11 mouse cellular contexts compared by ENCODE assay signal in the genomic region with DNA sequence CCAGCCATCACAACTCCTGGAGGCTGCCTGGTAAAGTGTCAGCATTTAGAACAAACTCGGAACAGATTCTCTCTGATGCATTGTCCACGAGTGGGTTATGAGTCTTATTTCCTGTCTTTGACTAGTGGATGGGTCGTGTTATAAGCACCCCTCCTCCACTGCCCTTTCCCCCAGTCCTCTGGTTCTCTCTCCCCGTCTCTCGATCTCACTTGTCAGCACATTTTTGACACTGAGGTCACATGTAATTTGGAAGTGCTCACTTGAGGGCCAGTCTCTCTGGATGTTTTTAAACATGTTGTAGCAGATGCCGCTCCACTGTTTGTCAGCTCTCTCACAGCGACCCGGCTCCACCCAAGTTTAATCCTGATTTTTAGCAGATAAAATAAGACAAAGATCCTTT.
A peak's percentile ranks its signal among the peaks of the same experiment; 100 is the strongest.
DNase-seq lines count a peak whose midpoint lies in the region; ATAC-seq lines count a peak whose summit lies in the region.
"Had no signal": no experiment of that assay in that cellular context is flagged by ENCODE, and none has a peak within 500 bp of the region (broad histone marks: within the 10 kb centered on the region; RNA-seq: fewer than 3 reads in every experiment).

No protein-coding gene starts in this region.

- no peak overlapping the region for H3K4me2 ChIP-seq in midbrain, embryonic 11.5 days
- no peak overlapping the region for H3K4me2 ChIP-seq in midbrain, embryonic 15.5 days
- H3K4me2 ChIP-seq in heart, embryonic 13.5 days: peak overlapping the region; percentile 27; the same call in 1 of the 2 replicates
- H3K4me2 ChIP-seq: liver, embryonic 11.5 days had no signal

- DNase-seq in adrenal gland, adult (ENCODE audit: inconsistent age in 2 of 2, low spot score in 1 of 2): peak; percentile 26 to 60
- no peak for DNase-seq in adrenal gland, adult 18-20 months (ENCODE audit: low spot score in 2 of 2)
- DNase-seq in midbrain, embryonic 11.5 days (ENCODE audit: low spot score, missing footprints): peak; percentile 60
- DNase-seq in lung, postnatal 10 days: peak; percentile 83
- no peak for DNase-seq in gastrocnemius, postnatal 4 days (ENCODE audit: low spot score in 2 of 2)
- no peak for DNase-seq in frontal cortex, postnatal 14 days (ENCODE audit: low spot score in 2 of 2)
- DNase-seq: cerebellum, postnatal 10 days had no signal

- no peak overlapping the region for H3K27ac ChIP-seq in midbrain, embryonic 11.5 days (ENCODE audit: low read depth, low read length)
- H3K27ac ChIP-seq in midbrain, embryonic 15.5 days: no peak overlapping the region
- H3K27ac ChIP-seq in heart, embryonic 13.5 days (replicated peaks): peak overlapping the region; percentile 51

- H3K4me3 ChIP-seq in midbrain, embryonic 11.5 days (ENCODE audit: low read depth, low read length): no peak overlapping the region
- no peak overlapping the region for H3K4me3 ChIP-seq in midbrain, embryonic 15.5 days
- H3K4me3 ChIP-seq in heart, embryonic 13.5 days: no peak overlapping the region

- no peak overlapping the region for H3K9ac ChIP-seq in midbrain, embryonic 11.5 days (ENCODE audit: low read length)
- H3K9ac ChIP-seq in midbrain, embryonic 15.5 days: no peak overlapping the region
- H3K9ac ChIP-seq in heart, embryonic 13.5 days: no peak overlapping the region

- ATAC-seq in midbrain, embryonic 11.5 days (ENCODE audit: low FRiP score): no peak
- ATAC-seq in midbrain, embryonic 15.5 days (replicated peaks): no peak
- no peak for ATAC-seq in heart, embryonic 13.5 days (ENCODE audit: extremely low read depth, insufficient number of reproducible peaks, low FRiP score, low TSS enrichment)

- no peaks in the 10 kb centered on the region for H3K27me3 ChIP-seq in midbrain, embryonic 11.5 days (ENCODE audit: control insufficient read depth, insufficient read depth, low read length)
- H3K27me3 ChIP-seq in midbrain, embryonic 15.5 days (replicated peaks): no peaks in the 10 kb centered on the region
- no peaks in the 10 kb centered on the region for H3K27me3 ChIP-seq in heart, embryonic 13.5 days (replicated peaks)

- peaks cover 11% of the 10 kb centered on the region for H3K4me1 ChIP-seq in midbrain, embryonic 11.5 days (ENCODE audit: control insufficient read depth, insufficient read depth, low read length)
- H3K4me1 ChIP-seq in midbrain, embryonic 15.5 days: no peaks in the 10 kb centered on the region
- peaks cover 37% of the 10 kb centered on the region for H3K4me1 ChIP-seq in heart, embryonic 13.5 days

- WGBS in midbrain, embryonic 11.5 days: 70% methylated on average over 8 of the region's 8 CpGs
- 72% methylated on average over 8 of the region's 8 CpGs for WGBS in midbrain, embryonic 15.5 days
- 12% methylated on average over 8 of the region's 8 CpGs for WGBS in heart, embryonic 13.5 days

- H3K36me3 ChIP-seq in midbrain, embryonic 11.5 days (ENCODE audit: control insufficient read depth, insufficient read depth, low read length): no peaks in the 10 kb centered on the region; the same call in 1 of the 2 replicates
- no peaks in the 10 kb centered on the region for H3K36me3 ChIP-seq in midbrain, embryonic 15.5 days (replicated peaks)
- peaks cover 52% of the 10 kb centered on the region for H3K36me3 ChIP-seq in heart, embryonic 13.5 days
- H3K36me3 ChIP-seq: G1E had no signal

- H3K9me3 ChIP-seq in midbrain, embryonic 11.5 days (ENCODE audit: control insufficient read depth, low read length): no peaks in the 10 kb centered on the region
- no peaks in the 10 kb centered on the region for H3K9me3 ChIP-seq in midbrain, embryonic 15.5 days
- no peaks in the 10 kb centered on the region for H3K9me3 ChIP-seq in heart, embryonic 13.5 days
- H3K9me3 ChIP-seq: G1E had no signal

Comparison
In these comparisons a context has a peak if more than half of its experiments do, and no peak if none do; other contexts are left out.
1. DNase-seq: peak in adrenal gland, adult (2 of 2), midbrain, embryonic 11.5 days (single experiment) and lung, postnatal 10 days (single experiment); none in adrenal gland, adult 18-20 months (0 of 2), gastrocnemius, postnatal 4 days (0 of 2) and frontal cortex, postnatal 14 days (0 of 2).